Mouse (Mus musculus) ES-E14 (cell line): ENCODE results near the gene Rnf216. TPM values are rescaled to one million over a fixed set of nuclear protein-coding genes. Genes with fewer than 3 reads are reported as not detected.

Source experiments
- DNase-seq: peaks from one replicate; pipeline ENCODE4 v3.0.0-alpha.2; 2013; ENCODE audit warnings: low read depth, low spot score
- H3K27ac ChIP-seq: 2 replicates; pipeline ENCODE4 v1.5.1; 2012; ENCODE audit warnings: low read depth, mild to moderate bottlenecking, low read length, moderate library complexity, mixed read lengths; ENCODE audit not compliant: poor library complexity, insufficient read depth, severe bottlenecking
- H3K36me3 ChIP-seq: 2 replicates; pipeline ENCODE4 v1.6.1; 2012; ENCODE audit warnings: mild to moderate bottlenecking, low read length, moderate library complexity, mixed read lengths; ENCODE audit not compliant: control insufficient read depth, poor library complexity, insufficient read depth, severe bottlenecking
- H3K4me1 ChIP-seq, 2 experiments: fragments of 150-350 bp in 1 of 2; sonication (generic) in 1 of 2; 2 replicates each; pipeline ENCODE4 v1.6.1; 2012; ENCODE audit warnings: low read length in 2 of 2, mild to moderate bottlenecking in 1 of 2, mixed read lengths in 1 of 2; ENCODE audit not compliant: control insufficient read depth in 2 of 2, insufficient read depth in 2 of 2, poor library complexity in 1 of 2
- H3K4me3 ChIP-seq, 2 experiments: fragments of 150-350 bp in 1 of 2; sonication (generic) in 1 of 2; 2 replicates each; pipeline ENCODE4 v1.5.1; 2012; ENCODE audit warnings: low read length in 2 of 2, low read depth in 1 of 2, mild to moderate bottlenecking in 1 of 2, mixed read lengths in 1 of 2; ENCODE audit not compliant: insufficient read depth in 1 of 2, poor library complexity in 1 of 2, severe bottlenecking in 1 of 2
- H3K9ac ChIP-seq: 2 replicates; pipeline ENCODE4 v1.6.1; 2012; ENCODE audit warnings: low read depth, mild to moderate bottlenecking, low read length, mixed read lengths; ENCODE audit not compliant: poor library complexity, insufficient read depth, severe bottlenecking
- H3K9me3 ChIP-seq: fragments of 150-350 bp; sonication (generic); 2 replicates; pipeline ENCODE4 v1.6.1; 2012; ENCODE audit warnings: low read depth, mild to moderate bottlenecking, low read length; ENCODE audit not compliant: control insufficient read depth, insufficient read depth
- CHD2 ChIP-seq: IDR thresholded peaks from 2 replicates; pipeline ENCODE4 v1.6.1; 2014; ENCODE audit warnings: mild to moderate bottlenecking, low read depth, low read length, inconsistent platforms
- HCFC1 ChIP-seq: IDR thresholded peaks from 2 replicates; pipeline ENCODE4 v1.6.1; 2012; ENCODE audit warnings: low read length, inconsistent platforms, borderline replicate concordance; ENCODE audit not compliant: insufficient read depth
- MAFK ChIP-seq: IDR thresholded peaks from 2 replicates; pipeline ENCODE4 v1.6.1; 2014; ENCODE audit warnings: mild to moderate bottlenecking, low read depth, low read length, inconsistent platforms; ENCODE audit not compliant: insufficient read depth
- ZC3H11A ChIP-seq: IDR thresholded peaks from 2 replicates; pipeline ENCODE4 v1.6.1; 2012; ENCODE audit warnings: low read depth, mild to moderate bottlenecking, inconsistent platforms, low read length, borderline replicate concordance
- ZNF384 ChIP-seq: IDR thresholded peaks from 2 replicates; pipeline ENCODE4 v1.6.1; 2012; ENCODE audit warnings: low read depth, low read length, inconsistent platforms
- in situ Hi-C, 2 experiments: fragments of 600-800 bp; cut with MboI; formaldehyde crosslinking; loops; one replicate each; pipeline ENCODE4 v1.15.1; 2025; ENCODE audit warnings: low sequenced_read_pairs in 2 of 2, inconsistent platforms in 1 of 2; ENCODE audit not compliant: unreplicated experiment in 2 of 2
- total RNA-seq: library from RNA; depleted of rRNA; stranded (reverse); fragments of 300-350 nt; gene quantifications from 2 replicates; pipeline ENCODE4 v1.2.3, GENCODE M21; 2012

The Rnf216 gene
- total RNA-seq, 1 experiment, result 23.8 TPM

GRCm38 (mm10) chr5:143068382-143068781 lies 44.4 kb downstream of the Rnf216 start:
- Histone ChIP-seq H3K4me3 (no peak overlapping the region), H3K9ac (no peak overlapping the region), H3K27ac (no peak overlapping the region), H3K4me1 (no peaks in the 10 kb centered on the region; a peak in 1 of 4 replicates), H3K36me3 (peaks cover 22% of the 10 kb centered on the region), H3K9me3 (no peaks in the 10 kb centered on the region)
- no peak for DNase-seq
- in situ Hi-C loops, result no loop called here
- TF ChIP-seq CHD2 (no peak), MAFK (no peak), HCFC1 (no peak), ZNF384 (no peak)

GRCm38 (mm10) chr5:143066551-143066958 lies 46.2 kb downstream of the Rnf216 start:
- Histone ChIP-seq H3K9ac (no peak overlapping the region), H3K27ac (no peak overlapping the region), H3K9me3 (no peaks in the 10 kb centered on the region), H3K36me3 (peaks cover 23% of the 10 kb centered on the region), H3K4me3 (no peak overlapping the region), H3K4me1 (peaks cover 0 to under 1% of the 10 kb centered on the region in 2 experiments; a peak in 2 of 4 replicates)
- in situ Hi-C loops, result no loop called here
- TF ChIP-seq MAFK, result peak; percentile 92
- no peak for TF ChIP-seq HCFC1
- TF ChIP-seq ZC3H11A, result peak; percentile 42; the same call in 1 of the 2 replicates
- DNase-seq, result peak; percentile 53

GRCm38 (mm10) chr5:143066096-143066495 lies 46.7 kb downstream of the Rnf216 start:
- in situ Hi-C loops, result no loop called here
- Histone ChIP-seq H3K27ac (no peak overlapping the region), H3K4me3 (no peak overlapping the region), H3K9ac (no peak overlapping the region), H3K9me3 (no peaks in the 10 kb centered on the region), H3K36me3 (peaks cover 23% of the 10 kb centered on the region), H3K4me1 (peaks cover 2 to 6% of the 10 kb centered on the region in 2 experiments; a peak in 3 of 4 replicates)
- no peak for DNase-seq
- TF ChIP-seq CHD2 (no peak), MAFK (no peak), ZC3H11A (no peak), HCFC1 (no peak), ZNF384 (no peak)

GRCm38 (mm10) chr5:143065230-143065629 lies 47.6 kb downstream of the Rnf216 start:
- no peak for TF ChIP-seq CHD2
- no peak for TF ChIP-seq ZNF384
- TF ChIP-seq HCFC1, result no peak
- TF ChIP-seq ZC3H11A, result no peak
- no peak for TF ChIP-seq MAFK
- no peak overlapping the region for H3K4me3 ChIP-seq
- no peak overlapping the region for H3K9ac ChIP-seq
- H3K4me1 ChIP-seq, result peaks cover 3 to 7% of the 10 kb centered on the region in 2 experiments; a peak in 3 of 4 replicates
- no peak for DNase-seq
- no peaks in the 10 kb centered on the region for H3K9me3 ChIP-seq
- H3K36me3 ChIP-seq, result peaks cover 23% of the 10 kb centered on the region
- no peak overlapping the region for H3K27ac ChIP-seq
- in situ Hi-C loops, result no loop called here

- Histone ChIP-seq H3K4me3 (no peak overlapping the region), H3K36me3 (peaks cover 12% of the 10 kb centered on the region), H3K27ac (no peak overlapping the region), H3K4me1 (peaks cover 5 to 10% of the 10 kb centered on the region in 2 experiments; a peak in 3 of 4 replicates), H3K9me3 (no peaks in the 10 kb centered on the region), H3K9ac (no peak overlapping the region)
- no peak for DNase-seq
- TF ChIP-seq ZNF384 (peak; percentile 75; the same call in 1 of the 2 replicates), MAFK (no peak)
- in situ Hi-C loops, result no loop called here
Observed at GRCm38 (mm10) chr5:143062251-143062650, 50.5 kb downstream of the Rnf216 start.
